Mouse (Mus musculus): ENCODE data around the gene Sdk1.

Gene Sdk1

GRCm38 (mm10) chr5:142000247-142000646, 759.0 kb downstream of the Sdk1 start:
- no peak for DNase-seq (ENCODE audit: low spot score in 2 of 2)

DNA sequence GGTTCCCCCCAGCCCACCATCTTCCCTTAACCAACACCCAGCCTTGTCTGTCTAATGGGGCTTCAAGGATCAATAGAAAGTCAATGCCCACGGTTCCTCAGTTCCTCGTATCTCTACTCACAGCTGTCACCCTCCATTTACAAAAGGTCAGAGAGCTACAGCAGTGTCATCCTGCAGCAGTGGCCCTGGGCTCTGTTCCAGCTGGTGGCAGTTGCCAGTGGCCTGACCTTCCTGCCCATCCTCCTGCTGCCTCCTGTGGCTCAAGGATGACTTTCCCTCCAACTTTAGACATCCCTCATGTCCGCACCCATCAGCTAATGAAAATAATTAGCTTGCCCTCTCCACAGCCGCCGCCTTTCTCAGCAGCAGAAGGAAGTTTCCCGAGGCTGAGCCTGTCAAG, 759.8 kb downstream of the Sdk1 start:
- no peak for DNase-seq (ENCODE audit: low spot score in 2 of 2)

GRCm38 (mm10) chr5:142001973-142002372, 760.7 kb downstream of the Sdk1 start:
- no peak for DNase-seq (ENCODE audit: low spot score in 2 of 2)

DNA sequence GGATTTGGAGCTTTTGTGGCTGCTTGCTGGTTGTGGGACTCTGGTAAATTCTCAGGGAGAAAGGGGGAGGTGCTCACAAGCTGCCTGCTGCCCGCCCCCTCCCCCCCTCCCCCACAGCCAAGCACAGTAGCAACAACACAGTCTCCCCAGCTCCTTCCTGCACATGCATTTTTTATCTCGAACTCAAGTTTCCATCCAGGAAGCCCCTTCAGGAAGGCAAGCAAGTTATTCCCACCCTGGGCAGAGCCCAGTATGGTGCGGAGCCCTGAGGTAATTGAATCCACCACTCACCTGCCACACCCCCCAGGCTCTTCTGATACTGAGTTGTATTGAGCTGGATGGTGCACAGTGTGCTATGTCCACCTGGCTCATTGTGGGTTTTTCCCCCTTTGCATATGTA, 768.9 kb downstream of the Sdk1 start:
- no peak for DNase-seq (ENCODE audit: low spot score in 2 of 2)

DNA sequence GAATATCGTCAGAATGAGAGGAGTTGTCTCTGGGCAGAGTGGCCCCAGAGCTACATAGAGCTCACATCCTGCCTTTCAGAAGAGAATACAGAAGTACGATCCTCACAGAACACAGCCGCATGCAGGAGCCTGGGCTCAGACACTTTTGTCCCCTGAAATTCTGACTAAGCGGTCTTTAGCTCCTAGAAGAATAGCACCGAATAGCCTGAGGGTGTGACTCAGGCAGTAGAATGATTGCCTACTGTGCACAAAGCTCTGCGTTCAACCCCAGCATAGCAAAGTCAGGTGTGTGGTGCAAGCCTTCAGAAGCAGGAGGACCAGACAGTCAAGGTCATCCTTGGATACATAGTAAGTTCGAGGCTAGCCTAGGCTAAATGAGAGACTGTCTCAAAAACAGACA, 775.7 kb downstream of the Sdk1 start:
- DNase-seq (ENCODE audit: low spot score in 2 of 2), result no peak

GRCm38 (mm10) chr5:142022877-142023580, 781.7 kb downstream of the Sdk1 start:
- no peak for DNase-seq (ENCODE audit: low spot score in 2 of 2)

GRCm38 (mm10) chr5:142024448-142024847, 783.2 kb downstream of the Sdk1 start:
- DNase-seq (ENCODE audit: low spot score in 2 of 2), result no peak

DNA sequence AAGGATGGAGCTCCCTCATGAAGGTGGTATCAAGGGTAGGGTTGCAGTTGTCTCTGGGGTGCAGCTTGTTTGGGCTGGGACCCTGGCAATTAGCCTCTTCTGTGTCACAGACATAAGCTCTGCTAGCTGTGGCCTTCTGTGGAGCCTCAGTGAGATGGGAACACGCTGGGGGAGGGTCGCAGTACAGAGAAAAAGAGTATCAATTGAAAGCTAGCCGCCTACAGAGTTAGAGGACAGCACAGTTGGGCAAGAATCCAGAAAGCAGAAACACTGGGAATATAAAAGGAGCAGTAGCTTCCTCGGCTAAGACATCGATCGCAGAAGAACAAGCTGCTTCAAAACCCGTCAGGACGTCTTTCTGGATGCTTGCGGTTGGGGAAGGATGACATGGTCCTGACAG, 795.2 kb downstream of the Sdk1 start:
- DNase-seq (ENCODE audit: low spot score in 2 of 2), result no peak

DNA sequence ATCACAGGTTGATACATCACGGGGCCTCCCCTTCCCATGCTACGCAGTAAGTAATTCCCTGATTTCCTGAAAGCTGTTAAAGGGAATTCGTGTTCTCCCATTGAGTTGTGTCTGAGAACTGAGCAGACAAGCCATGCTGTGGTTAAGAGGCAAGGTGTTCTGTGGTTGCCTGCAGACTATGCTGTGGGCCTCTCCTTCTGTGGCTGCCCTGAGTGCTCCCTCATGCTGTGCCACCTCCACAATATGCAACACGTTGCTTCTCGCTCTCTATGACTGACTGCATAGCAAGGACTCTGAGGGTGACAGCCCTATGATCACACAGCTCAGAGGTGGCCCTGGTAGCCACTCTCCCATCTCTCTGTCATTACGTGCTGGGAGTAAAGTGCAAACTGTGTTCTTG, 797.9 kb downstream of the Sdk1 start:
- DNase-seq (ENCODE audit: low spot score in 2 of 2), result no peak

GRCm38 (mm10) chr5:142039891-142040530, 798.7 kb downstream of the Sdk1 start:
- peak; percentile 52 to 55 for DNase-seq (ENCODE audit: low spot score in 2 of 2)

GRCm38 (mm10) chr5:142041226-142041802, 800.0 kb downstream of the Sdk1 start:
- DNase-seq (ENCODE audit: low spot score in 2 of 2), result no peak

GRCm38 (mm10) chr5:142061781-142062180, 820.5 kb downstream of the Sdk1 start:
- DNase-seq (ENCODE audit: low spot score in 2 of 2), result no peak

- DNase-seq (ENCODE audit: low spot score in 2 of 2), result no peak
Measured at GRCm38 (mm10) chr5:142071322-142071721, 830.0 kb downstream of the Sdk1 start.

DNA sequence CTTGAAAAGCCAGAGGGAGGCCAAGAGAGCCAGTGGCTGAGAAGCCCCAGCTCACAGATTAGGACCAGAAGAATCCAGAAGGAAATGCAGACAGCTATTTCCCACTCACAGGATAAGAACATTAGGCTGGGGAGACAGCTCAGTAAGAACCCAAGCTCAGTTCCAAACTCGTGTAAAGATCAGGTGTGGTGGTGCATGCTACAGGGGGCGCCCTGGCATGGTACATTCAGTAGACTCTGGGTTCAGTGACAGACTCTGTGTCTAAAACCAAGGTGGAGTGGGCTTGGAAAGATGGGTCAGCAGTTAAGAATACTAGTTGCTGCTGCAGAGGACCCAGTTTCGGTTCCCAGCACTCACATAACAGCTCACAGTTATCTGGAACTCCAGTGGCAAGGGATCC, 832.6 kb downstream of the Sdk1 start:
- no peak for DNase-seq (ENCODE audit: low spot score in 2 of 2)

- DNase-seq (ENCODE audit: low spot score in 2 of 2), result peak; percentile 4
Measured at GRCm38 (mm10) chr5:142074561-142075500, 833.5 kb downstream of the Sdk1 start.

DNA sequence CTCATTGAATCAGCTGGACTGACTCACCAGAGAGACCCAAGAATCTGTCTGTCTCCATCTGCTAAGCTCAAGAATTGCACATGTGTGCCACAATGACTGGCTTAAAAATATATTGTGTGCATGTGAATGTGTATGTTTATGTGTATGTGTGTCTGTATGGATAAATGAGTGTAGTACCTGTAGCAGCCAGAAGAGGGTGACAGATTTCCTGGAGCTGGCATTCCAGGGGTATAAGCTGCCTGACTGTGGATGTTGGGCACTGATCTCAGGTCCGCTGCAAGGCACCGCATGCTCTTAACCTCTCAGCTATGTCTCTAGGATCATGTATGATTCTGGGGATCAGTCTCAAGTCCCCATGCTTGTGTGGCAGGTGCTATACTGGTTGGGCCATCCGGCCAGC, 839.4 kb downstream of the Sdk1 start:
- no peak for DNase-seq (ENCODE audit: low spot score in 2 of 2)

- no peak for DNase-seq (ENCODE audit: low spot score in 2 of 2)
Measured at GRCm38 (mm10) chr5:142081076-142081475, 839.8 kb downstream of the Sdk1 start.

GRCm38 (mm10) chr5:142096377-142096841, 855.1 kb downstream of the Sdk1 start:
- no peak for DNase-seq (ENCODE audit: low spot score in 2 of 2)

DNA sequence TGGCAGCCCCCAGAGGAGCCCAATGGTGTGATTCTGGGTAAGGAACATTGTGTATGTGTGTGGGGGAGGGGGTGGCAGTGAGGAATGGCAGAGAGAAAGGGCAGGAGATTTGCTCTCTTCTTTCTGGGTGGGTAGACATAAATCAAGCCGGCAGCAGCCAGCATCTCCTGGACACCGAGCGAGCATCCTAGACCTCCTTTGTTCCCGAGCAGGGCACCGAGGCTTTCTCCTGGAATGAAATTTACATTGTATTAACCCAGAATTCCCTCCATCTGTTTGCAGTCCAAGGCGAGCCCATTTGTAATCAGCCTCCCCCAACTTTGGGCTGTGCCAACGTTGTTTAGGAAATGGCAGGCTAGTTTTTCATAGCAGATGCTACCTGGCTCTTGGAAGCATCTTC, 858.9 kb downstream of the Sdk1 start:
- DNase-seq (ENCODE audit: low spot score in 2 of 2), result no peak

- DNase-seq (ENCODE audit: low spot score in 2 of 2), result no peak
Measured at GRCm38 (mm10) chr5:142107434-142107833, 866.1 kb downstream of the Sdk1 start.

- DNase-seq (ENCODE audit: low spot score in 2 of 2), result no peak
Measured at GRCm38 (mm10) chr5:142111989-142112388, 870.7 kb downstream of the Sdk1 start.

Data from spleen, postnatal 36 days (tissue).